Mouse (Mus musculus) A20 (cell line): ENCODE measurements around the gene Cnga1.
A peak's percentile ranks its signal among the peaks of the same experiment; 100 is the strongest.

Experiments
- DNase-seq: peaks from one replicate; pipeline ENCODE4 v3.0.0-alpha.2; 2011; ENCODE audit warnings: low read depth, low spot score

Gene Cnga1

GRCm38 (mm10) chr5:72644175-72644574, at the start of gene Cnga1:
TSS of gene Cnga1 (minus strand) at chr5:72644275.
- no peak for DNase-seq

GRCm38 (mm10) chr5:72690516-72690915, 46.4 kb upstream of the Cnga1 start:
- DNase-seq = no peak

DNA sequence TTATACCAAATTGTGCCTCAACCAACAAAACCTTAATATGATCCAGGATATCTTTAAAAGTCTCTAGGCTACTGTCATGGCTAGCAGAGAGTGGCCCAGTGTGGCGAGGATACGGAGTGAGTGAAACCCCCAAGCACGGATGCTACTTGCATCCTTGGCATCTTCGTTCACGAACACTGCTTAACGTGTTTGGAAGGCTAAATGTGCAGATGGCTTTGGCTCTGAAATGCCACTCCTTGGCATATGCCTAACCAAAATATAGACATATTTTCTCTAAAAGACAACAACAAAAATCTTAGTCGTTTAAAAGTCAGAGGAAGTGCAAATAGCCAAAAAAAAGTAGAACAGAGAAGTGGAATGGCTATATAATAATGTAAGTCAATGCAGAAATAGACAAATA, 45.5 kb upstream of the Cnga1 start:
- no peak for DNase-seq

- no peak for DNase-seq
Measured at GRCm38 (mm10) chr5:72681451-72681850, 37.4 kb upstream of the Cnga1 start.

- DNase-seq = no peak
Measured at GRCm38 (mm10) chr5:72674994-72675542, 31.0 kb upstream of the Cnga1 start.

- DNase-seq = no peak
Measured at GRCm38 (mm10) chr5:72671017-72671699, 27.1 kb upstream of the Cnga1 start.

DNA sequence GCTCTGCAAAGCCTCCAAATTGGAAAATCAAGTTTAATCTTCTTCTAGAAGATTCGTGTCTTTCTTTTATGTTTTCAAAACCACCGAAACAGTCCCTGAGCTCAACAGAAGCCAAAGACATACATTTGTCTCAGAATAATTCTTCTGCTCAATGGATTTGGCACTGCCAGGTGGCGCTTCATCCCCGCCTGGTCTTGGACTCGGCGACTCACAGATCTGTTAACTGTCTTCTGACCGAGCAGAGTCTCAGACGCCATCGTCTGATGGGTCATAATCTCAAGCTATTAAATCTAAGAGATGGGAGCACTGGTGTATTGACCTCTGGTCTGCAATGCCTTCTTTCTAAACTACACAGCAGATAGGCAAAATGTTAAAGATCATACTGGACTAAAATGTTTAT, 24.3 kb upstream of the Cnga1 start:
- DNase-seq = no peak

GRCm38 (mm10) chr5:72666428-72666827, 22.4 kb upstream of the Cnga1 start:
- DNase-seq = no peak

- peak; percentile 66 for DNase-seq
Measured at GRCm38 (mm10) chr5:72665281-72665680, 21.2 kb upstream of the Cnga1 start.

- DNase-seq = no peak
Measured at GRCm38 (mm10) chr5:72664854-72665253, 20.8 kb upstream of the Cnga1 start.

GRCm38 (mm10) chr5:72664126-72664525, 20.1 kb upstream of the Cnga1 start:
- no peak for DNase-seq

GRCm38 (mm10) chr5:72661051-72661781, 17.1 kb upstream of the Cnga1 start:
- DNase-seq = no peak

- DNase-seq = no peak
Measured at GRCm38 (mm10) chr5:72658375-72658774, 14.3 kb upstream of the Cnga1 start.

DNA sequence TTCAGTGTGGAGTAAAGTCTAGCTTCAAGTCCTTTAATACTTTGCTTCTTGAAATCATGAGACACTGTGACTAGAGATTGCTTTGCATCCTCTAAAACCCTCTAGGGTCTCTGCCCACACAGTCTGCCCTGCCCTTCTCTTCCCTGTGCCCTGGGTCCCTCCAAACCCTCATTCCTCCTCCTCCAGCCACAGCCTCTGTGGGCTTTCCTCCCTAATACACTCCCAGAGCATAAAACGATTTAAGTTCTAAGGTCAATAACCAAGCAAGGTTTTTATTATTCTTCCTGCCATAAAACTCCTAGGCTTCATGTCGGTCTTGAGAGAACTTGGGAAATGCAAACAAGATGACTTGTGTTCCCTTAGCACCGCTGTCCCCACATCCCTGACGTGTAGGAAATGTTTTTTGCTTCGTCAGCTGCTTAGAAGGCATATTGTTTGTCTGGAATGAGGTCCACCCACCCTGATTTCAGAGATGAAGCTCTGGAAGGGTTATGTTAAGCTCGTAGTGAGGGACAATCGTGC, 12.3 kb upstream of the Cnga1 start:
- no peak for DNase-seq

GRCm38 (mm10) chr5:72653068-72653674, 9.1 kb upstream of the Cnga1 start:
- no peak for DNase-seq

- DNase-seq = no peak
Measured at GRCm38 (mm10) chr5:72648987-72649735, 5.1 kb upstream of the Cnga1 start.

DNA sequence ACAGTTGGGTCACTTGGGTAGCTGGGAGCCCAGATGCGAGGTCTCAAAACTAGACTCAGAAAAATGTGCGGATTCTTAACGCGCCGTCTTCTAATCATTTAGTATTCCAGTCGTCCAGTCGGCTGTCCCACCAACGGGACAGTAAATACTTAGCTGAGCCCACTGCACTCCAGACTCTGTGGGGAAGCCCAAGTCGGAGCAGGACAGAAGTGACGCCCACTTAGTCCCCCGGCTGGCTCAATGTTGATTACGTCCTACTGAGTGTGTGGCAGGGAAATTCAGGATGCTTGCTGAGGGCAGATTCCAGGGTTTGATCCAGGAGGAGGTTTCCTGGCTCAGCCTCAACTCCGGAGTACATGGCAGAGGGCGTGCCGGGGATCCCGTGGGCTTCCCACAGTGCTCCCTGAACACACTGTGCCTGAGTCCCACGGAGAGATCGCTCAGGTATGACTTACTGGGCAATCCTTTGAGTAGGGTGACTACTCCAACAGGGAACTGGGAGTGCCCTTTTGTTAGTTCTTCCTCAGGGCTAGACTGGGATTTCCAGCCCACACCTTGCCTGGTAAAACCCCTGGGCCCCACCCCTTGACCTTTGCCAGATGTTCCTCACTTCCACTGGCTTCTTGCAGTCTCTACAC, 4.0 kb upstream of the Cnga1 start:
- no peak for DNase-seq

DNA sequence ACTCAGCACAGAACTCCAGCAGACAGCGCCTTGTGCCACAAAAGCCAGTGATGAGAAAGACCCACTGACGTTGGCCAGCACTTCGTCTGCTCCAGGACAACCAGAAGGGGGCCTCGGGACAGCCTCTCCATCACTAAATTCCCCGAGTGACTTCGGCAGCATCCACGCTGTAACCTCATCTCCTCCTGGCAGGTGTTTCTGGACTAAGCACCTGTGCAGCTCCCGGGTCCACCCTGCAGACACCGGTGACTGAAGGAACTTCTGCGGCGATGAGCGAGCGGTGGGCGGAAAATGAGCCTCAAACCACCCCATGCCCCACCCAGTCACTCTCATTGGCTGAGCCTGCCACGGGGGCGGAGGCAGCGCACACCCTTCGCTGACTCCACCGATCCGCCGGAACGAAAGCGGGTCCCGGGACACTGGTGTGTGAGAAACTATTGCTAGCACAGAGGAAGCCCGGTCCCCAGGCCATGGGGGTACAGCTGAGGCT, 3.4 kb upstream of the Cnga1 start, which contains the start of gene Nipal1:
Gene Nipal1, plus strand, starts transcription at position 378 of the 490 bp plus-strand sequence.
- DNase-seq = peak; percentile 80

GRCm38 (mm10) chr5:72646996-72647395, 2.9 kb upstream of the Cnga1 start:
- no peak for DNase-seq

DNA sequence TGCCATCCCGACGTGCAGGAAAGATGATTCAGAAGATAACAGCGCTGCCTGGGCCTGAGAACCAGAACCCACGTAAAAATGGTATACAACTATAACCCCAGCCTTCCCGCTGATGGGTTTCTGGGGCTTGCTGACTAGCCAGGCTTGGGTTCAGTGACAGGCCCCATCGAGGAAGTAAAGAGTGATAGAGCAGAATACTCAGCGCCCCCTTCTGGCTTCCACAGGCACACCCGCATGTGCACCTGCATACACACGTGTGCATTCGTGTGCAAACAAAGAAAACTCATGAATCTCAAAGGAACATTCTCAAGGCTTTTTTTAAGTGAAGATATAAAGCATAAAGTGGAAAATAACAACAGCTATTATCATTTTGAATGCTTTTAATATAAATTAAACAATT, 2.1 kb upstream of the Cnga1 start:
- DNase-seq = peak; percentile 65

DNA sequence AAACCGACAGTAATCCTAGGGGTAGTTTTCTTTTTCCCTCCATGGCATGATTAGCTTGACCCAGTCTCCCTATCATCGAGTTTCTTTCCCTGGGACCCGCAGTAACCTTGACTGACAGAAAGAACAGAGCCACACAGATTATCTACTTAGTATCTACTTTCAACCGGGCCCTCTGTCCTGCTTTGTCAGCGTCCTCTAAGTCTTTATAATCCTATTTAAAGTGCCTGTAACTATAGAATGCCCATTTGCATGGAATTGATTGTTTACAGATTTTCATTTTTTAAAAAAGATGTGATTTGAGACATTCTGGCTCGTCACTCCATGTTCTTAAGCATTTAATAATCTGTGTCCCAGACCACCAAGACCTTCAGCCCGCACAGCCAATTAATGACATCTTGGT, 420 bp downstream of the Cnga1 start:
- no peak for DNase-seq
